Mouse (Mus musculus): ENCODE measurements around the gene Rmi2. TPM values are rescaled to one million over a fixed set of nuclear protein-coding genes. Genes with fewer than 3 reads are reported as not detected.
A peak's percentile ranks its signal among the peaks of the same experiment; 100 is the strongest.
"Not testable (repeated sequence)": the region's sequence is repeated elsewhere in the genome, so short reads cannot be mapped to it uniquely, and the experiment has no call there.

Rmi2 gene
- total RNA-seq, 2 experiments from 2014 or later: 0.20 to 0.28 TPM

DNA sequence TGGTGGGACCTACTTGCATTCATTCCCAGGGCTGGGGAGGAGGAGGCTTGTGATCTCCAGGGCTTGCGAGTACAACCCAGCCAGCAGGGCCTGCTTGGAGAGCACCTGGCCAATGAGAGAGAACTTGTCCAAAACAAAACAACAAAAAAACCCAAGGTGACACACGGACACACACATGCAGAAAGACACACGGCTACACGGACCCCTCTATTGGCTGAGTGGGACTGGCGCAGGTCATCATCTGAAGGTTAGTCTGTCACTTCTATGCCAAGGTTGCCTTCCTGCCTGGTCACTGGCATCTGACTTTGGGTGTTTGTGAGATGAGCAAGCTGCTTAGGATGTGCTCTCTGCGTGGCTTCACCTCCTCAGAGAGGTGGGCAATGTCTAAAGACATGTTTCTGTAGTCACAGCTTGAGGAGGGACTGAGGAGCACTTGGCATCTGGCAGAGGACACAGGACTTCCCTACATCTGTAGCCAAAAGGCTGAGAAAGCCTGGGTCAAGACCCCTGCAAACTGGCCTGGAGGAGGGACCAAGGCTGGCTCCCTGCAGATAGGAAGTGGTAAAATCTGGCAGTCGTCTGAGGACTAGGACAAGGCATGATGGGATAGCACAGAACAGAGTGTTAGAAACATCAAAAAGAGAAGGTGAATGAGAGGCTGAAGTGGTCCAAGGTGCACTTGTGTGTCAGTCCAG is 6.9 kb upstream of the Rmi2 start:
- DNase-seq: no peak

DNA sequence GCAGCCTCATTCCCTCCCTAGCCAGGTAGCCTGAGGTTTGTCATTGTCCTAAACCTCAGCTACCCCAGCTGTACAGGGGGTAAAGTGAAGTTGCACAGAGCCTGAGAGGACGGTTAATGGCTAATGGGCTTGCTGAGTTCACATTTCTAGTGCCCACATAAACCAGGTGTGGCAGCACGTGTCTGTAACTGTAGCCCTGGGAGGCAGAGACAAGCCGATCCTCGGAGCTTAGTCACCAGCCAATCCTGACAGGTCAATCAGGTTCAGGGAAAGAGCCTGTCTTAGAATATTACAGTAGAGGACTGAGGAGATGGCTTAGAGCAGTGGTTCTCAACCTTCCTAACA is 6.4 kb upstream of the Rmi2 start:
- DNase-seq: no peak

DNA sequence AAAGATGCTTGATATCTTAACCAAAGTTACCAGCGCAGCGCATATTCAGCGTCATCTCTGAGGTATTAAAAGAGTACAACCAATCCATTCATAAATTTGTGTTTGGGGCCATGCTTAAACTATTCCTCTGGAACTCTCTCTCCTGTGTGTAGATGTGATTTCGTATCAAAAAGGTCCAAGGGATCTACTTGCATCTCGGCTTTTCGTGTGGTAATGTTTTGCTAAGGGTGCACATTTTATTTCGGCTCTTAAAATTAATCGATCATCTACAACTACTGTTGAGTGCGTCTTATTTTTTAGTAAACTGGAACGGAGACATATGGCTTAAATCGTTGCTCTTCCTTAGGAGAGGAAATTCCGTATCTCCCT is 333 bp upstream of the Rmi2 start:
- DNase-seq: no peak

DNA sequence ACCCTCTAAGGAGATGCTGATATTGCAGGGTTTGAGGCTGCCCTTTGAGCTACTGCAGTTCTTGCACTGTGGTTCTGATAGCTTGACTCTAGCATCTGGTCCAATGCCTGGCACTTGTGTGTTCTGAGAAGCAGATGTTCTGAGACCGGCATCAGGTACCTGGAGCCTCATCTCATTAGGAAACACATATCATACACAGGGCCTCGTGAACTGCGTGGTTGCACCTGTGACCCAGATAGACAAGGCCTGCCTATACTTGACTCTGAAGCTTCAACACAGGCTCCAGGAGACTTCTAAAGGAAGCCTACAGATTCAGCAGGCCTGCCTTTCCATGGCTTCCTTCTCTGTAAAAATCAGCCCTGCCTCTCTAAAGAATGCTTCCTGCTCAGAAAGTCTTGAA is 1.5 kb downstream of the Rmi2 start:
- DNase-seq: no peak

DNA sequence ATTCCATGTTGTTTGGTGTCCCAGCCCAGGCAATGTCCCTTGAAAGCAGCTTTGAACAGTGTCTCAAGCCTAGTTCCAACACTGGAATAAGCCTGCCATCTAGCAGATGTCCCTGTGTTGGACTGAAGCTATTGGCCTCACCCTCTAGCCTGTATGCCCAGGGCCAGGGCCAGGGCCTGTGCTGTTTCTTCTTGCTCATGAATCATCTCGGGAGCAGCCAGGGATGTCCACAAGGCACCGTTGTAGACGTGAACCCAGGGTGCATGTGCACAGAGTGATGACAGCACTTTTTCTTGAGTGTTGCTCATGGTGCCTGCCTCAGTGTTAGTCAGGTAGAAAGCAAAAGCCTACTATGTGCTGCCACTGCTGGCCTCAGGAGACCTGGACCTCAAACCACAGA is 2.4 kb downstream of the Rmi2 start:
- no peak for DNase-seq

DNA sequence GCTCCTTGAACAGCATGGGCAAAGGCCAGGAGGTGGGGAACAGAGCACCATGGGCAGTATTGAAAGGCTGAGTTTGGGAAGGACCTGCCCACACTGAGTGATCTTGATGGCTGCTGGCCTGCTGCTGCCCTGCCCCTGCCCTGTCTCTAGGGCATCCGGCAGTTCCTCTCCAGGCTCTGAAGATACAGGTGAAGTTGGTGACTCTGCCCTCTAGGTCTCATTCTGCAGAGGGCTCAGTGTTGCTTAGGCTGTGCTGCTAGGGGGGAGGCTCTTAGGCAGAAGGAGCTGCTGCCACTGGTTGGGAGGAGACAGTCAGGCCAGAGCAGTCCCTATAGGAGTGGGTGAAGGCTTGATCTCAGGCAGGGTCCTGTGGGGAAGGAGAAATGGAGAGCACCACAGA is 3.0 kb downstream of the Rmi2 start:
- DNase-seq: no peak

DNA sequence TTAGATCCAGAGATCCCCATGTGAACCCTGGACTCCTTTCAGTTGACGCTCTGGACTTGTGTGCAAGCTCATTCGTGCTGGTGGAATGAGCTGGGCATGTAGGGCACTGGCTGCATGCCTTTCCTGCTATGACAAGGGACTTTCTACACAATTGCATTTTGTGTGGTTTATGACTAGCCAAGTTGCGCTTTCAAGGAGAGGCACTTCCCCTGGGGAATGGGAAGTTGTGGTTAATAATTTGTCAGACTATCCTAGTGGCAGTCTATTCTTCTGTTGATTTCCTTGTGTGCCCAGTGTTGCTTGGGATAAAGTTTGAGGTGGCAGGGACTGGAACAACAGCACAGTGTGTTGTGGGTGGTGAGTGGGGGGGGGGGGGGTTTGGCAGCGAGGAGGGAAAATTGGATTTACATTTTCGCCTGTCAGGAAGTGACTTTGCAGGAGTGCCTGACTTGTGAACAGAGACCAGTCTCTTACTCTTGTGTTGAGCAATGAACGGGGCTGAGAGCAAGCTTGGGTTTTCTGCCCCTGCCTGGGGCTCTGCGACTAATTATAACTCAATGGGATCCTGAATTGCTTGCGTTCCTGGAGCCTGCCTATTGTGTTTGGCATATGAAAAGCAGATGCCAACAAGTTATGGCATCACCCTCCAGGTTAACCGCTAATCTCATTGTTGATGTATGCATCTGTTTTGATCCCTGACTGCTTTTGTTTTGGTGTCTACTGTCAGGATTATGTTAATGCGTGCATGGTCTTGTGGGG is 3.8 kb downstream of the Rmi2 start:
- DNase-seq: no peak

DNA sequence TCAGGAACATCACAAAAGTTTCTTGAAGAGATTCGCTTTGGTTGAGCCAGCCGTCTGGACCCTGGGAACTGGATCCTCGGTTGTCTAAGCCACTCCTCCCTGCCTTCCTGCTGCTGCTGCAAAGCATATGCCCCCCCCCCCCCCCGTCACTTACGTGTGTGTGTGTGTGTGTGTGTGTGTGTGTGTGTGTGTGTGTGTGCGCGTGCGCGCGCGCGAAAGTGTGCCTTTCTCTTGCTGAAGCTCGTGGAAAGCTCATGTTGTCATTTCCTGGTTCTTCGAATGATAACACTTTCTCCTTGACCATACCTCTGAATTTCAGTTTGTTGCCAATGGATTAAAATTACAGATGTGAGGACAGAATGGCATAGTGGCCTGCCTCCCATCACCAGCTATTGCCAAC is 5.2 kb downstream of the Rmi2 start:
- DNase-seq: no peak

DNA sequence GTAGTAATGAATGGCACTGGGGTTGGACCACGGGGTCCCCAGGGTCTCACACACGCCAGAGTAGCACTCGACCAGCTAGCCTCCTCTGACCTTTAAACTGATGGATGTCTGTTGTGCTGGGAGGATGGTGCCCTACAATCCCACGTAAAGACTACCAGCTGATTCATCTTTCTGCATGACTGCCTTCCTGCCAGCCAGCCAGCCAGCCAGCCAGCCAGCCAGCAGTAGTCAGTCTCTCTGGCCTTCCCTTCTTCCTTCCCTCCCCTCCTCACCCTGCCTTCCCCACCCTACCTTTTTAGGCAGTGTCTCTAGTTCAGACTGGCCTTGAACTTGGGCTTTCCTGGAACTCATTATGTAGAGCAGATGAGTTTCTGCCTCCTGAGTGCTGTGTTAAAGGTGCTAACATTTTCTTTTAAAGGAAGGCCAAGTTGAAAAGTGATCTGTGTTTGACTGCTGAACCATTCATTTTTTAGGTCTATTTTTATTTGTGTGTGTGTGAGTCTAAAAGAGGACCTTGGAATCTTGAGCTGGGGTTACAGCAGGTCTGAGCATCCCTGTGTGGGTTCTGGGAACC is 7.5 kb downstream of the Rmi2 start:
- DNase-seq: no peak

DNA sequence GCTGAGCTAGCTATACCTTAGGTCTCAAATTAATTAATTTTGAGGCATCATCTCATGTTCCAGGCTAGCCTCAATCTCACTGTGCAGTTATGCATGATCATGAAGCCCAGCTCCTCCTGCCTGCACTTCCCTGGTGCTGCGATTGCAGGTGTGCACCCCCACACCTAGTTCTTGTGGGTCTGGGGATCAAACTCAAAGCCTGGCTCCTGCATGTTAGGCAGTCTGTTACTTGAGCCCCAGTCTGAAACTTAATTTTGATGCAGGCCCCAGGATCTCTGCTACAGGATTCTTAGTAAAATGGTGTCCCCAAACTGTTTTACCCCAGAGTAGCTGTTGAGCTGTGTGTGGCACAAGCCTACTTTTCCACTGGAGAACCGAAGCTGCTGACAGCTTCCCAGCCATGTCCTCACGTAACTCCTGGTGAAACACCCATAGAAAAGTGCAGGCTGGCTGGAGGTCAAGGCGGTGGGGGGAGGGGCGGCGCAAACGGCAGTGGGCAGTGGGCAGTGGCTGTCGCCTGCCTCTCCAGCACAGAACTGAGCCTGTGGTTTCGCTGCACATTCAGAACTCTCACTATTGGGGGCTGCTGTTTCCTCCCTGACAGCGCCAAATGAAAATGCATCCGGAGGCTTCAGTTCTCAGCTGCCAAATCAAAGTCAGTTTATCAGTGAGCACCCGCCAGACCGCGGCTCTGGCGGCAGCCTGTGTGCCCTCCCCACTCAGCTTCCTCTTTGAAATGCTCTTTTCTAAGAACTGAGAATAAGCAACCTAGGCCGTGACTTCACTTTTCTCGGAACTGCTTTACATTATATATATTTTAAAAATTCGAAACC is 8.8 kb downstream of the Rmi2 start:
- DNase-seq: no peak

DNA sequence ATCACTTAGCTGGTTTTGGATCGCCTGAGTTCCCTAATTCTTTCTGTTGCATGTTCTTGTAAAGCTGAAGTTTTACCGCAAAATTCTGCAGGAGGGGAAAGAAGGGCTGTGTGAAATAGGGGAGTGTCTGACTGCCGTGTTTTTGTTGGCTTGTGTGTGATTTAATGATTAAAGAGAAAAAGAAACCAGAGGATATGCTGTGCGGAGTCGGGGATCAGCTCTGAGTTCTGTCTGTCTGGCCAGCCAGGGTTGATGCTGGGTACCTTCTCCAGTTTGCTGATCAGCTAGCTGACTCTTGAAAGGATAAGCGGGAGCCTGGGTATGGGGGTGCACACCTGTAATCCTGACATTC is 9.4 kb downstream of the Rmi2 start:
- no peak for DNase-seq

DNA sequence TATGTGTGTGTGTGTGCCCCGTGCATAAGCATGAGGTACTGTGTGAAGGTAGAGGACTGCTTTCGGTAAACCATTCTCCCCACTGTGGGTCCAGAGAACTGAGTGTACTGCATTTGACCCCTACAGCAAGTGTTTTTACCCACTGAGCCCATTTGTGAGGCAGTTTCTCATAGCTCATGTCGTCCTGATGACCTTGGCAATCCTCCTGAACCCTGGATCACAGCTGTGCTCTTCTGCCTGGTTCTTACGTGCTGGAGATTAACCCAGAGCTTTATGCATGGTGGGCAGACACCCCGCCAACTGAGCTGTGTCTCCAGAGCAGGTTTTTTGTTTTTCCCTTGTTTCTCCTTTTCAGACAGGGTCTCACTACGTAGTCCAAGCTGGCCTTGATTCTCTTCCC is 11.1 kb downstream of the Rmi2 start:
- DNase-seq: no peak

DNA sequence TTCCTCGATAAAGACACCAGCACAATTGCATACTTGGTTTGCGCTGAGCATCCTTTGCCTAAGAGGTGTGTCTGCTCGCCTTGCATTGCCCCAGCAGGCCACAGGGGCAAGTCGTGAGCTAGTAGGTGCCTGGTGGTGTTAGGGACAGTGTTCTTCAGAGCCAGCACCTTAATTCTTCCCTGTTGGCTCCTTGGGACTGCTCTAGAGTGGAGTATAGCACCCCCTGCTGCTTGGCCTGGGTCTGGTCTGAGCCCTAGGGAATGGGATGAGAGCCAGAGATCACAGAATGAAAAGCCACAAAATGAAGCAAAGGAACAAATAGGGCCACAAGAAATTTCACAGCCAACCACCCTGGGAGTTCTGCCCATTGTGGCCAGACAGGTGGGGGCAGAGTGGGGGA is 11.6 kb downstream of the Rmi2 start:
- DNase-seq: peak in 1 of 2 experiments; percentile 41

DNA sequence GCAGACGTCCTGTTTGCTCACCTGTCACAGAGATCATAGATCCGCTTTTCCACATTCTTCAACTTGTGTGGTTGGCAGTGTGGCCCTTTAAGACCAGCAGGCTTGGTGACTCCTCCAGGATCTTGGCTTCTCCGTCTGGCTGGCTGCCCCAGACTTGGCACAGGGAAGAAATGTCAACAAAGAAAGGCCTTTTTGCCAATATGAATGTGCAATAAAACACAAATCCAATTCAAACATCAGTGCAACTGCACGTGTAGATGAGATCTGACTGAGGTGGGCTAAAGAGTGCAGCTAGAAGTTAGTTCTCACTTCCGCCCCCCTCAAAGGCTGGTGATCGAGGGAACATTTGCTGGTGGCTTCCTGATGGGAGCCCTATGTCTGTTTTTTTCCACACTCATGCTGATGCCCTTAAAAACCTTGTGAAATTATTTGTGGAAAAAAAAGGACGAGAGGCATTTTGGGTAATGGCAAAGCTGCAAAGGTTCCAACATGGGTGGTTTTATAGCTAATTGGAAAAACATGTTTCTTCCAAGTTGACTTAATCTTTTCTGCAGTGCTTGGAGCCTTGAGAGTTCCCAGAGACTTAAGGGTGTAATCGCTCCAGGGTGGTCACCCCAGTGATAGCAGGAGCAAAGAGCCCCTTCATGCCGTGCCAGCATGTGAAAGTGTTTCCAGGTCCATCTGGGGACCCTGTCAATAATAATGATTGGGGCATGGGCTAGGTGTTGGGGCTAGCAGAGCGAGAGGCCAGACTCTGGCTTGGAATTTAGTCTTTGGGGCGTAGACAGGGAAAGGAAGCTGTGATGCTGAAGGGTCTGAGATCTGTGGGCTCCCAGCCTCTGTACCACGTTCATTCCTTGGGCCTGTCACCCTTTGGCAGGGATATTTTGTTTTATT is 15.4 kb downstream of the Rmi2 start:
- peak; percentile 40 to 53 for DNase-seq

DNA sequence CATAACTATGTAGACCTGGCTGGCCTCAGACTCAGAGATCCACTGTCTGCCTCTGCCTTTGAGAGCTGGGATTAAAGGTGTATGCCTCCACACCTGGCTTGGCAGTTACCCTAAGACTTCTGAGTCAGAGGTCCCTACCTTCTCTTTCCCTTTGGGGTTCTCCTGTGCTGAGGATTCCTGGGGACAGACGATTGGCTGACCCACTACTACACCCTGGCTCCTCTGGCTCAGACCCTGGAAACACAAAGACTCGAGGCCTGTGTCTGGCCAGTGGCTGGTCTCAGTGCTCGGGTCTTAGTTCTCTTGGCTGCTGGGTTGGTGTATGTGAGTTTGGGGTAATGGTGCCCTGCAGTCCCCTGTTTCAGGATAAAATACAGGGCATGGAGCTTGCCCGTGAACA is 16.0 kb downstream of the Rmi2 start:
- DNase-seq: no peak

DNA sequence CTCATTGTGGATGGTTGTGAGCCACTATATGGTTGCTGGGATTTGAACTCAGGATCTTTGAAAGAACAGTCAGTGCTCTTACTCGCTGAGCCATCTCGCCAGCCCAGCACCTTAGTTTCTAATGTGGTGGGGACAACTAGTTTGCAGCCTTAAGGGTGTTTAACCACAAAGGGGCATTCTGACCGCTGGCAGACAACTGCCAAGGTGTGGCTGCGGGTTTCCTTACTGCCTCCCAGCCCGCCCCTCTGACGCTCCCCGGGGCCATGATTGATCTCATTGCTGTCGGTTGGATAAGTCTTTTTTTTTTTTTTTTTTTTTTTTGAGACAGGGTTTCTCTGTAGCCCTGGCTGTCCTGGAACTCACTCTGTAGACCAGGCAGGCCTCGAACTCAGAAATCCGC is 17.4 kb downstream of the Rmi2 start:
- not testable (repeated sequence) for DNase-seq

DNA sequence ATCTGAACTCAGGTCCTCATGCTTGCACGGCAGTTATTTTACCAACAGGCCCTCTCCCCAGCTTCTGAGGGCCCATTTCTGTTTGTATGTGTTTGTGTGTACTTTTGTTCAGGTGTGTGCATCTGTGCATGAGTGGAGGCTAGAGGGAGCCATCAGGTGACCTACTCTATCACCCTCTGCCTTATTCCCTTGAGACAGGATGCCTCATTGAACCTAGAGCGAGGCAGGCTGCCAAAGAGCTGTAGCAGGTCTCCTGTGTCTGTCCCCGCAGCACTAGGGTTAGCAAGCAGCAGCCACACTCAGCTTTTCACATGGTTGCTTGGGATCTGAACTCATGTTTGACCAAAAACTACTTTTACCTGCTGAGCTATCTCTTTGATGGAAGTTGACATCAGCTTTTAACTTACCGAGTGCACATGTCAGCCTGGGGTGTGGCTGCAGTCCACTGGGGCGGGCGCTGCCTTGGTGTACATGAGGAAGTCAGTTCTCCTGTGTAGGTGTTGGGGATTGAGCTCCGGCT is 24.9 kb downstream of the Rmi2 start:
- no peak for DNase-seq

DNA sequence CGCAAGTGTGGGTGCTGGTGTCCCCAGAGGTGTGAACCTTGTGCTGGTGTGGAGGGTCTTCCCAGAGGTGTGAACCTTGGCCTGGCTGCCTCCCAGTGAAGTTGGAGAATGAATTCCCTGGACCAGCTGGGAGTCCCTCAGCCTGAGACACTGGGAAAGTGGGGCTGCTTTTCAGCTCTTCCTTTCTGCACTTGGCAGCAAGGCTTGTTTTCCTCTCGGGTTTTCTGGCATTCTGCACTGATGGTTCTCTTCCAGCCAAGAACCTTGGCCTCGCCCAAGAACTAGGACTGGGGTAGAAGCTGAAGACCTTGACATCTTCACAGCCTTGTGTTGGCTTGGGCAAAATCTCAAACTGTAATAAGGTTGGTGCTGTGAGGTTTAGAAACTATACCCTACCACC is 26.5 kb downstream of the Rmi2 start:
- no peak for DNase-seq

DNA sequence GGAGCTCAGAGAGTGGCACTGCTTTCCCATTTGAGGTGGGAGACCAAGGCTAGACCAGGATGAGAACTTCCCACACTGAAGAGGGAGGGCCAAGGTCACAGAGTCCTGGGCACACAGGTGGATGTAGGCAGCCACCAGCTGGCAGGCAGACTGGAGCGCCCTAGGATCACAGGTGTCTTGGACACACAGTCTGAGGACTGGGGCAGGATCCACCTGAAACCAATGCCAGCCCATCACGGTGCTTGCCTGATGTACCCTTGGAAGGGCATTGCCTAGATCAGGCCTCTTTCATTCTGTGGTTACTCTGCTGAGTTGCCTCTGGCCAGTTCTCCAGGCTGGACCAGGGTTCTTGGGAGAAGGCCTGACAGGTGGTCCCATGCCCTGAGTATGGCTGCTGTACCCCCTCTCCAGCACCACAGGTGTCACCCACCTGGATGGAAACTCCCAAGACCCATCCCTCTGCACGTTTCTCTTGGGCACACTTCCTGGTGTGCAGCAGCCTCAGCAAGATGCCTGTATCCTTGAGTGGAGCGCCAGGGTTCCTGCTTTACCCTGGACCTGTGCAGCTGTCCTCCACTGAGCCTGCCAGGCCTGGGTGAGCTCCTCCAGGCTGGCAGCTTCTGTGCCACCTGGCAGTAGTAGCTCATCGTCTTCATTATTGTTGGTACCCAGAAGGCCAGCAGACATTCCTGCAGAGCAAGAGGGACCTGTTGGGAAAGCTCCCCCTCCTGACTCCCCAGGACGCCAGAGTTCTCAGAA is 30.2 kb downstream of the Rmi2 start:
- DNase-seq: no peak

DNA sequence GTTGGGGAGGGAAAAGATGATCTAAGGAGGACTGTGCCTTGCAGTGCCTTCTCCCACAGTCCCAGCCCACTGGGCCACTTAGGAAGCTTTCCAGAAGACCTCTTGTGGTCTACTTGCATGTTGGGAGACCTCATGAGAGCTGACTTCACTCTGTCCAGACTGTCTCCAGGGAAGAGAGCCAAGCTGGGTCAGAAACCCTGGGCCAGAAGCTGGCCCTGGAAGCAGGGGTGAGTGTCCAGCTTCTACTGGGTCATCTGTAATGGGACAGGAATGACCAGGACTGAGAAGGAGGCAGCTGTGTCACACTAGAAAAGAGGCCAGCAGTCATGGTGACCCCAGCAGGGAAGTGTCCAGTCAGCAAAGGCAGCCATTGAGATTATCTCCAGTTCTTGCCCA is 30.7 kb downstream of the Rmi2 start:
- no peak for DNase-seq

DNA sequence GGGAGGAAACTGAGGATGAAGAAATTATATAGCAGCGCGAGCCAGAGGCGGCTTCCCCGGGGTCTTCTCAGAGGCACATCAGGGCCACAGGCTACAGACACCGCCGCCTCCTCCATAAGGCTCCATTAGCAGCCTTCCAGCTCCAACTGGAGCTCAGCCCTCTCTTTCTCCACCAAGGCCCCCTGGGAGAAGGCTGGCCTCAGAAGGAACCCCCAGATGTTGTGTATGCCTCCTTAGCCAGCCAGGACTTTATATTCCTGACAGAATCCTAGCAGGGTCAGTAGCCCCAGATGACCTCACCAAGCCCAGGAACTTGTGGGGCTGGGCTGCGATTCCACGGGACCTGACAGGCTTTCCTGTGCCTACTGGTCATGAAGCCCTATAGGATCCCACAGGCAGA is 32.0 kb downstream of the Rmi2 start:
- DNase-seq: no peak
